Mouse (Mus musculus): ENCODE results near the gene Fbxo46.

GRCm38 (mm10) chr7:19075231-19075630 is 44.4 kb upstream of the Fbxo46 start:
- no peak for TF ChIP-seq CTCF (conservative IDR thresholded peaks at IDR 0.05; ENCODE audit: low read length)
- TF ChIP-seq NANOG (IDR thresholded peaks at IDR 0.05; ENCODE audit: borderline replicate concordance, low read length): no peak
